Mouse (Mus musculus): ENCODE measurements around the gene D5Ertd579e. TPM values are rescaled to one million over a fixed set of nuclear protein-coding genes. Genes with fewer than 3 reads are reported as not detected.

D5Ertd579e gene
- total and polyA plus RNA-seq, 3 experiments: 13.7 to 29.4 (median 22.9) TPM

- Histone ChIP-seq H3K36me3 (replicated peaks in 1 of 2; ENCODE audit: control insufficient read depth in 1 of 2, insufficient read depth in 1 of 2, low read length in 1 of 2) (no peaks in the 10 kb centered on the region), H3K79me2 (replicated peaks; ENCODE audit: control insufficient read depth, extremely low read depth, insufficient read depth, poor library complexity, severe bottlenecking) (peaks cover 16% of the 10 kb centered on the region), H3K9ac (ENCODE audit: insufficient read depth, low read depth) (peak overlapping the region; percentile 91), H3K4me1 (ENCODE audit: control insufficient read depth in 1 of 2, insufficient read depth in 2 of 2) (peaks cover 14 to 46% of the 10 kb centered on the region in 2 experiments), H3K27ac (ENCODE audit: insufficient read depth, low read depth) (peak overlapping the region; percentile 30; the same call in 1 of the 2 replicates), H3K4me2 (ENCODE audit: insufficient read depth, low read depth, poor library complexity, severe bottlenecking) (peak overlapping the region; percentile 44), H3K4me3 (replicated peaks in 1 of 3; ENCODE audit: low read depth in 2 of 3, low read length in 2 of 3, poor library complexity in 1 of 3) (peak overlapping the region; percentile 74 to 87 (median 77)), H3K9me3 (replicated peaks; ENCODE audit: low read length) (peaks cover 3% of the 10 kb centered on the region), H3K27me3 (replicated peaks) (peaks cover 3% of the 10 kb centered on the region)
- dilution Hi-C loops (cut with MboI; ENCODE audit: extremely low pct_ligation_motif_present, extremely low pct_unique_long_range_greater_than_20kb, low sequenced_read_pairs) (no loop called here), in situ Hi-C loops (cut with MboI; ENCODE audit: low pct_ligation_motif_present, low pct_unique_long_range_greater_than_20kb, low sequenced_read_pairs) (loop anchor here (5.0 kb wide), 2 partner anchors 55 to 100 kb away; partner anchors contain the start of genes Ccdc96 and Tada2b)
- peak; percentile 76 for TF ChIP-seq TBP (conservative IDR thresholded peaks at IDR 0.05; ENCODE audit: low read depth, low read length)
- peak; percentile 96 for TF ChIP-seq SIN3A (IDR thresholded peaks at IDR 0.05; ENCODE audit: low read length)
- TF ChIP-seq MAFK (IDR thresholded peaks at IDR 0.05; ENCODE audit: insufficient replicate concordance, low read length): no peak
- TF ChIP-seq ZNF384 (IDR thresholded peaks at IDR 0.05; ENCODE audit: low read depth, low read length): no peak
- no peak for TF ChIP-seq JUN (IDR thresholded peaks at IDR 0.05; ENCODE audit: insufficient read depth, low read depth, low read length)
- peak; percentile 33; the same call in 1 of the 2 replicates for TF ChIP-seq MEF2A (IDR thresholded peaks at IDR 0.05; ENCODE audit: borderline replicate concordance, low read depth, low read length)
- TF ChIP-seq MAX (IDR thresholded peaks at IDR 0.05; ENCODE audit: low read length): peak; percentile 40
- TF ChIP-seq PAX5 (IDR thresholded peaks at IDR 0.05; ENCODE audit: low read length): no peak
- peak; percentile 27; the same call in 1 of the 2 replicates for TF ChIP-seq SMC3 (IDR thresholded peaks at IDR 0.05; ENCODE audit: low read depth, low read length)
- TF ChIP-seq ZMIZ1 (IDR thresholded peaks at IDR 0.05; ENCODE audit: low read depth, low read length): no peak; the same call in none of the 2 replicates
- TF ChIP-seq POLR2A (IDR thresholded peaks at IDR 0.05; ENCODE audit: low read depth, low read length): peak; percentile 88
- peak; percentile 79 for TF ChIP-seq IRF4 (IDR thresholded peaks at IDR 0.05; ENCODE audit: low read depth, low read length)
- TF ChIP-seq ETS1 (conservative IDR thresholded peaks at IDR 0.05; ENCODE audit: low read depth, low read length): peak; percentile 23; the same call in 1 of the 2 replicates
- no peak for TF ChIP-seq EP300 (IDR thresholded peaks at IDR 0.05; ENCODE audit: low read length)
- TF ChIP-seq TCF12 (IDR thresholded peaks at IDR 0.05; ENCODE audit: low read depth, low read length): peak; percentile 88
- TF ChIP-seq KAT2A (IDR thresholded peaks at IDR 0.05; ENCODE audit: insufficient replicate concordance, low read length): peak; percentile 77; the same call in 1 of the 2 replicates
- TF ChIP-seq ZKSCAN1 (IDR thresholded peaks at IDR 0.05; ENCODE audit: borderline replicate concordance, low read depth, low read length): no peak
- TF ChIP-seq ELF1 (IDR thresholded peaks at IDR 0.05; ENCODE audit: low read depth, low read length): peak; percentile 91
- no peak for TF ChIP-seq CTCF (conservative IDR thresholded peaks at IDR 0.05 in 1 of 2, IDR thresholded peaks at IDR 0.05 in 1 of 2; ENCODE audit: low read depth in 2 of 2, low read length in 2 of 2)
- peak; percentile 87 for TF ChIP-seq NELFE (IDR thresholded peaks at IDR 0.05; ENCODE audit: low read depth, low read length)
- 0 out of 2 replicates have a peak, but pooled peaks have one; percentile 21 for TF ChIP-seq POLR2AphosphoS2 (IDR thresholded peaks at IDR 0.05; ENCODE audit: low read depth, low read length)
- no peak; the same call in 1 of the 2 replicates for TF ChIP-seq GABPA (IDR thresholded peaks at IDR 0.05; ENCODE audit: insufficient replicate concordance, low read depth, low read length)
- peak; percentile 88 for TF ChIP-seq HCFC1 (IDR thresholded peaks at IDR 0.05; ENCODE audit: low read depth, low read length)
- TF ChIP-seq MAZ (IDR thresholded peaks at IDR 0.05; ENCODE audit: low read depth, low read length): peak; percentile 98; the same call in 1 of the 2 replicates
- TF ChIP-seq UBTF (IDR thresholded peaks at IDR 0.05; ENCODE audit: low read depth, low read length): no peak
- TF ChIP-seq USF1 (IDR thresholded peaks at IDR 0.05; ENCODE audit: low read depth, low read length): no peak
- no peak for TF ChIP-seq ZC3H11A (IDR thresholded peaks at IDR 0.05; ENCODE audit: low read depth, low read length)
- peak; percentile 49; the same call in 1 of the 2 replicates for TF ChIP-seq MXI1 (IDR thresholded peaks at IDR 0.05; ENCODE audit: low read depth, low read length)
- peak; percentile 69; the same call in 1 of the 2 replicates for TF ChIP-seq CHD2 (IDR thresholded peaks at IDR 0.05; ENCODE audit: low read length)
- no peak for TF ChIP-seq USF2 (conservative IDR thresholded peaks at IDR 0.05; ENCODE audit: low read depth, low read length)
- no peak for TF ChIP-seq E2F4 (IDR thresholded peaks at IDR 0.05; ENCODE audit: insufficient replicate concordance, low read depth, low read length)
- peak; percentile 30; the same call in 1 of the 2 replicates for TF ChIP-seq MYC (IDR thresholded peaks at IDR 0.05; ENCODE audit: low read depth, low read length)
- no peak; the same call in 1 of the 2 replicates for TF ChIP-seq CHD1 (IDR thresholded peaks at IDR 0.05; ENCODE audit: low read depth, low read length)
- TF ChIP-seq RCOR1 (conservative IDR thresholded peaks at IDR 0.05; ENCODE audit: low read depth, low read length): no peak; the same call in 1 of the 2 replicates
- peak; percentile 65 for TF ChIP-seq NRF1 (IDR thresholded peaks at IDR 0.05; ENCODE audit: low read depth, low read length)
- TF ChIP-seq BHLHE40 (IDR thresholded peaks at IDR 0.05; ENCODE audit: low read depth, low read length): peak; percentile 66
- no peak; the same call in 1 of the 2 replicates for TF ChIP-seq RAD21 (IDR thresholded peaks at IDR 0.05; ENCODE audit: low read depth, low read length)
- TF ChIP-seq JUND (conservative IDR thresholded peaks at IDR 0.05; ENCODE audit: low read depth, low read length): no peak
- DNase-seq (ENCODE audit: extremely low read depth): peak; percentile 98
These were observed 113.7 kb downstream of the D5Ertd579e start for GRCm38 (mm10) chr5:36581924-36582642.

Measured in CH12.LX (cell line).